Mouse (Mus musculus): ENCODE results near the gene Rbm20.

DNA sequence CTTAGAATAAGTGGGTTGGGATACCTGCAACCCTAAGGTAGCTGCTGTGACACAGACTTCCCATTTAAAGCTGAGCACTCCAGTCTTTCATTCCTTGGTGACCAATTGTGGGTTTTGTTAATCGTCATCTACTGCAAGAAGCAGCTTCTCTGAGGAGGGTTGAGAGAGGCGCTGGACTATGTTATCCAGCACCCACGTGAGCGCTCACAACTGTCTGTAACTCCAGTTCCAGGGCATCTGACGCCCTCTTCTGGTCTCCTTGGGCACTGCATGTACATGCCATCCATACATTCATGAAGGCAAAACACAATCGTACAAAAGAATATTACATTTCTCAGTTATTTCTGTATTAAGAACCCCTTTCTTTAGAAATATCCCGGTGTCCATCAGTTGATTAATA lies 75.9 kb downstream of the Rbm20 start:
- TF ChIP-seq CTCF (IDR thresholded peaks at IDR 0.05; ENCODE audit: low read depth, low read length) (peak; percentile 82), EP300 (IDR thresholded peaks at IDR 0.05; ENCODE audit: insufficient read depth, low read depth, low read length) (no peak), POLR2A (IDR thresholded peaks at IDR 0.05; ENCODE audit: insufficient read depth, low read length) (no peak)
